Mouse (Mus musculus): ENCODE measurements around the gene Tnrc6b. TPM values are rescaled to one million over a fixed set of nuclear protein-coding genes. Genes with fewer than 3 reads are reported as not detected.

Tnrc6b gene
- polyA plus RNA-seq, 2 experiments = 8.1 to 8.8 TPM

DNA sequence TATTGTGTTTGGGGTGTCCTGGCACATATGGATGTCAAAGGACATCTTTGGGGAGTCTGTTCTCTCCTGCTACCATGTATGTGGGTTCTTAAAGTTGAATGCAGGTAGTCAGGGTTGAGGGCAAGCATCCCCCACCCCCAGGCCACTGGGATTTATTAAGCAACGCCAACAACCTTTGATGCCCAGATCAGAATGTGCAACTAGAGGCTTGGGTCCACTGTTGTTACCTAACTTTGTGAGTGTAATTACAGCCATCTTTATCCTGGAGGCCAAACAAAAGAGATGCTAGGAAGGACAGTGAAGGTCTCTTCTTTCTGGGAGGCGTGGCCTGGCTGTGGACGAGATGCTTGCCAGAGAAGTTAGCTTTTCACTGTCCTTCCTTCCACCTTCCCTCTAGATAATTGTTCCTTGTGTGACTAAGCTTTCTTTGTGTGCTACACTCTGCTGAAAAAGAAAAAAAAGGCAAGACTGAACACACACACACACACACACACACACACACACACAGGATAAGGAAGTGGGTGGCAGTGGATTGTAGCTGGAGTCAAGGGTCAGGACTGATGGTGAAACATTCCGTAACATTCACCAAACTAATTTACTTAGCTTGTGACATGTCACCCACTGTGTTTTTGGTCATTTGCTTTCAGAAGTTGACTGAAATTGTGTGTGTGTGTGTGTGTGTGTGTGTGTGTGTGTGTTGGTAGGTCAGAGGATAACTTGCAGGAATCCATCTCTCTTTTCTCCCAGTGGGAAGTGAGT, 37.6 kb upstream of the Tnrc6b start:
- Histone ChIP-seq H3K9ac (replicated peaks) (no peak overlapping the region), H3K4me2 (ENCODE audit: low read depth) (no peak overlapping the region), H3K4me3 (ENCODE audit: insufficient read depth in 1 of 2, low read depth in 2 of 2, low read length in 2 of 2) (no peak overlapping the region), H3K9me3 (ENCODE audit: control insufficient read depth, low read length) (no peaks in the 10 kb centered on the region), H3K36me3 (replicated peaks; ENCODE audit: control insufficient read depth, insufficient read depth, low read depth) (no peaks in the 10 kb centered on the region), H3K27ac (no peak overlapping the region), H3K4me1 (replicated peaks; ENCODE audit: control insufficient read depth in 2 of 2, insufficient read depth in 2 of 2, low read length in 1 of 2) (peaks cover 0 to 7% of the 10 kb centered on the region in 2 experiments; a peak in 3 of 4 replicates), H3K27me3 (ENCODE audit: control insufficient read depth, insufficient read depth, low read length) (peaks cover 26% of the 10 kb centered on the region)
- TF ChIP-seq CTCF (IDR thresholded peaks at IDR 0.05; ENCODE audit: low read depth) = no peak
- TF ChIP-seq EP300 (IDR thresholded peaks at IDR 0.05; ENCODE audit: low read depth) = no peak
- DNase-seq (ENCODE audit: low read depth in 3 of 3, low spot score in 3 of 3) = no peak
- 48% methylated on average over 4 of the region's 4 CpGs for WGBS (ENCODE audit: insufficient replicate concordance)
- no peak for ATAC-seq (ENCODE audit: insufficient read depth)

GRCm38 (mm10) chr15:80674700-80675099, 36.4 kb upstream of the Tnrc6b start:
- no peaks in the 10 kb centered on the region for H3K36me3 ChIP-seq (replicated peaks; ENCODE audit: control insufficient read depth, insufficient read depth, low read depth)
- no peaks in the 10 kb centered on the region for H3K9me3 ChIP-seq (ENCODE audit: control insufficient read depth, low read length)
- WGBS (ENCODE audit: insufficient replicate concordance) = 55% methylated on average over 6 of the region's 6 CpGs
- no peak for ATAC-seq (ENCODE audit: insufficient read depth)
- peaks cover 0 to 7% of the 10 kb centered on the region in 2 experiments; a peak in 3 of 4 replicates for H3K4me1 ChIP-seq (replicated peaks; ENCODE audit: control insufficient read depth in 2 of 2, insufficient read depth in 2 of 2, low read length in 1 of 2)
- H3K27ac ChIP-seq = no peak overlapping the region
- DNase-seq (ENCODE audit: low read depth in 3 of 3, low spot score in 3 of 3) = no peak
- TF ChIP-seq EP300 (IDR thresholded peaks at IDR 0.05; ENCODE audit: low read depth) (no peak), CTCF (IDR thresholded peaks at IDR 0.05; ENCODE audit: low read depth) (no peak)
- peaks cover 26% of the 10 kb centered on the region for H3K27me3 ChIP-seq (ENCODE audit: control insufficient read depth, insufficient read depth, low read length)
- no peak overlapping the region for H3K4me3 ChIP-seq (ENCODE audit: insufficient read depth in 1 of 2, low read depth in 2 of 2, low read length in 2 of 2)
- H3K4me2 ChIP-seq (ENCODE audit: low read depth) = no peak overlapping the region
- no peak overlapping the region for H3K9ac ChIP-seq (replicated peaks)

GRCm38 (mm10) chr15:80679515-80680215, 31.4 kb upstream of the Tnrc6b start:
- H3K9me3 ChIP-seq (ENCODE audit: control insufficient read depth, low read length) = no peaks in the 10 kb centered on the region
- no peaks in the 10 kb centered on the region for H3K36me3 ChIP-seq (replicated peaks; ENCODE audit: control insufficient read depth, insufficient read depth, low read depth)
- 53% methylated on average over 8 of the region's 8 CpGs for WGBS (ENCODE audit: insufficient replicate concordance)
- no peak overlapping the region for H3K4me2 ChIP-seq (ENCODE audit: low read depth)
- no peak overlapping the region for H3K9ac ChIP-seq (replicated peaks)
- H3K4me1 ChIP-seq (replicated peaks; ENCODE audit: control insufficient read depth in 2 of 2, insufficient read depth in 2 of 2, low read length in 1 of 2) = peaks cover 0 to 9% of the 10 kb centered on the region in 2 experiments; a peak in 2 of 4 replicates
- H3K27me3 ChIP-seq (ENCODE audit: control insufficient read depth, insufficient read depth, low read length) = no peaks in the 10 kb centered on the region
- ATAC-seq (ENCODE audit: insufficient read depth) (no peak), DNase-seq (ENCODE audit: low read depth in 3 of 3, low spot score in 3 of 3) (no peak)
- no peak overlapping the region for H3K27ac ChIP-seq
- no peak for TF ChIP-seq EP300 (IDR thresholded peaks at IDR 0.05; ENCODE audit: low read depth)
- TF ChIP-seq CTCF (IDR thresholded peaks at IDR 0.05; ENCODE audit: low read depth) = no peak
- no peak overlapping the region for H3K4me3 ChIP-seq (ENCODE audit: insufficient read depth in 1 of 2, low read depth in 2 of 2, low read length in 2 of 2)

DNA sequence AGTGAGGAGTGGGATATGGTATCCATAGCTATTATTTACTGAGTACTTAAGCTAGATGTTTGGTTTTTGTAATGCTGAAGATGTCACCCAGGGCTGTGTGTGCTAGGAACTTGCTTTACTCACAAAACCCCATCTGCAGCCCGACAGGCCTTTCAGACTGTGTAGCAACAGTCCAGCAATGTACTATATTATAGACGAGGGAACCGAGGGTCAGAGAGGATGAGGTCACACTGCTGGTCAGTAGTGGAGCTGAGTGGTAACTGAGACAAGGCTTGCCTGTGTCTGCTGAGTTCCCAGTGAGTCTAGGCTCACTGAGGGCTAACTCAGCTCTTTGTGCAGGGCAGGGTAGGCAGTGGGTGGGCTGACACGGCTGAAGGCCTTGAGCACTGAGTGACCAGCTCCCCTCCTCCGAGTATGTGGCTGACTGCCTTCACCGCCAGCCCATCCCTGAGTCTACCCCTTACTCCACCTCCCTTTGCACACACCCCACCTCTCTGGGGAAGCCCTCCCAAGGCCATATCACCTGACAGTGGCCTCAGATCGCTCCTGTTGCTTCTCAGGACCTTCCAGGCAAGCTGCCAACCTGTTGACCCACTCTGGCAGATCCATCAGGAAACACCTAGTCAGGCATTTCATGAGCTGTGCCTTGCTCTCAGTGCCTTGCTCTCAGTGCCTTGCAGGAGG, 30.6 kb upstream of the Tnrc6b start:
- no peaks in the 10 kb centered on the region; the same call in 1 of the 2 replicates for H3K27me3 ChIP-seq (ENCODE audit: control insufficient read depth, insufficient read depth, low read length)
- H3K9ac ChIP-seq (replicated peaks) = no peak overlapping the region
- no peak for ATAC-seq (ENCODE audit: insufficient read depth)
- no peak overlapping the region for H3K4me3 ChIP-seq (ENCODE audit: insufficient read depth in 1 of 2, low read depth in 2 of 2, low read length in 2 of 2)
- H3K36me3 ChIP-seq (replicated peaks; ENCODE audit: control insufficient read depth, insufficient read depth, low read depth) = no peaks in the 10 kb centered on the region
- no peak overlapping the region for H3K27ac ChIP-seq
- TF ChIP-seq EP300 (IDR thresholded peaks at IDR 0.05; ENCODE audit: low read depth) (no peak), CTCF (IDR thresholded peaks at IDR 0.05; ENCODE audit: low read depth) (no peak)
- DNase-seq (ENCODE audit: low read depth in 3 of 3, low spot score in 3 of 3) = no peak
- H3K9me3 ChIP-seq (ENCODE audit: control insufficient read depth, low read length) = no peaks in the 10 kb centered on the region
- H3K4me1 ChIP-seq (replicated peaks; ENCODE audit: control insufficient read depth in 2 of 2, insufficient read depth in 2 of 2, low read length in 1 of 2) = peaks cover 0 to 9% of the 10 kb centered on the region in 2 experiments; a peak in 2 of 4 replicates
- 53% methylated on average over 7 of the region's 7 CpGs for WGBS (ENCODE audit: insufficient replicate concordance)
- no peak overlapping the region for H3K4me2 ChIP-seq (ENCODE audit: low read depth)
